Mouse (Mus musculus) neural tube, embryonic 15.5 days (tissue): ENCODE measurements around the gene Apbb2. TPM values are rescaled to one million over a fixed set of nuclear protein-coding genes. Genes with fewer than 3 reads are reported as not detected.
A peak's percentile ranks its signal among the peaks of the same experiment; 100 is the strongest.

Source experiments
- ATAC-seq: fragments of 200-750 bp; cut with Nextera tagmentation; 2 replicates; pipeline ENCODE4 v1.8.0; 2017; ENCODE audit warnings: mild to moderate bottlenecking, moderate TSS enrichment, moderate library complexity; ENCODE audit not compliant: low FRiP score
- H3K27ac ChIP-seq: fragments of 300-500 bp; sonication (generic); replicated peaks from 2 replicates; pipeline ENCODE4 v1.5.1; 2015; ENCODE audit warnings: mild to moderate bottlenecking, inconsistent platforms
- H3K27me3 ChIP-seq: fragments of 300-500 bp; sonication (generic); replicated peaks from 2 replicates; pipeline ENCODE4 v1.6.1; 2015; ENCODE audit warnings: inconsistent platforms
- H3K36me3 ChIP-seq: fragments of 300-500 bp; sonication (generic); 2 replicates; pipeline ENCODE4 v1.6.1; 2015; ENCODE audit warnings: inconsistent platforms
- H3K4me1 ChIP-seq: fragments of 300-500 bp; sonication (generic); 2 replicates; pipeline ENCODE4 v1.6.1; 2015; ENCODE audit warnings: inconsistent platforms
- H3K4me2 ChIP-seq: fragments of 300-500 bp; sonication (generic); 2 replicates; pipeline ENCODE4 v1.6.1; 2015; ENCODE audit warnings: inconsistent platforms, mild to moderate bottlenecking, moderate library complexity
- H3K4me3 ChIP-seq: fragments of 300-500 bp; sonication (generic); replicated peaks from 2 replicates; pipeline ENCODE4 v1.5.1; 2015; ENCODE audit warnings: mild to moderate bottlenecking, inconsistent platforms
- H3K9ac ChIP-seq: fragments of 300-500 bp; sonication (generic); replicated peaks from 2 replicates; pipeline ENCODE4 v1.6.1; 2015; ENCODE audit warnings: mild to moderate bottlenecking, inconsistent platforms
- H3K9me3 ChIP-seq: fragments of 300-500 bp; sonication (generic); replicated peaks from 2 replicates; pipeline ENCODE4 v1.6.1; 2016; ENCODE audit warnings: inconsistent platforms
- WGBS: fragments of 180-500 bp; shearing (Covaris S2); methylation state at CpG from one replicate; pipeline ENCODE4 v1.1.7; 2015; ENCODE audit warnings: mixed read lengths; 5-methylcytosine and 5-hydroxymethylcytosine counted together
- polyA plus RNA-seq: library from polyadenylated mRNA; unstranded; fragments of >200 nt; fragmentation: Nextera tagmentation; extraction: Ambion mirVana; gene quantifications from 2 replicates; pipeline ENCODE4 v1.2.1, GENCODE M21; 2015

The Apbb2 gene
- polyA plus RNA-seq, 1 experiment from 2014 or later: 118 TPM

- 82% methylated on average over 6 of the region's 6 CpGs for whole genome bisulfite sequencing
- no peak overlapping the region for H3K4me2 ChIP-seq
- H3K36me3 ChIP-seq: no peaks in the 10 kb centered on the region
- ATAC-seq: no peak
- H3K27ac ChIP-seq: no peak overlapping the region
- no peaks in the 10 kb centered on the region for H3K9me3 ChIP-seq
- no peak overlapping the region for H3K4me3 ChIP-seq
- no peak overlapping the region for H3K9ac ChIP-seq
- H3K4me1 ChIP-seq: peaks cover 40% of the 10 kb centered on the region
- H3K27me3 ChIP-seq: no peaks in the 10 kb centered on the region
These were observed 85.8 kb downstream of the Apbb2 start for GRCm38 (mm10) chr5:66532827-66533226.

DNA sequence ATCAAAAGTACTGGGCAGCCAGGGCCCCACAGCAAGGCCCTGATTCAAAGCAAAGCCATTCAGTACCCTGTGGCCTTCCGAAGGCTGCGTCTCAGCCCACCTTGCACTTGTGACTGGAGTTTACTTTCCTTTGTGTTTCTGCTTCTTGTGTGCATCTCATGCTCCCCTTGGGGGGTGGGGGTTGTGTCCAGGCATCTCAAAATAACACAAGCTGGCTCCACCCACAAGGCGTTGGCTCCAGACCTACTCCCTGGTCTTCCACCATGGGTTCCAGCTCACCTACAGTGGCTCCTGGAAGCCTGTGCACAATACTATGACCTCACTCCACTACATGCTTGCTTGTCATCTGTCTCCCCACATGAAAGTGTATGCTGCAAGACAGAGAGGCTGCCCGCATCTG, 88.2 kb downstream of the Apbb2 start:
- WGBS: 95% methylated on average over 4 of the region's 4 CpGs
- no peak for ATAC-seq
- no peaks in the 10 kb centered on the region for H3K27me3 ChIP-seq
- H3K4me2 ChIP-seq: no peak overlapping the region
- no peak overlapping the region for H3K9ac ChIP-seq
- no peaks in the 10 kb centered on the region for H3K9me3 ChIP-seq
- H3K4me3 ChIP-seq: no peak overlapping the region
- peaks cover 30% of the 10 kb centered on the region for H3K4me1 ChIP-seq
- no peaks in the 10 kb centered on the region for H3K36me3 ChIP-seq
- no peak overlapping the region for H3K27ac ChIP-seq

DNA sequence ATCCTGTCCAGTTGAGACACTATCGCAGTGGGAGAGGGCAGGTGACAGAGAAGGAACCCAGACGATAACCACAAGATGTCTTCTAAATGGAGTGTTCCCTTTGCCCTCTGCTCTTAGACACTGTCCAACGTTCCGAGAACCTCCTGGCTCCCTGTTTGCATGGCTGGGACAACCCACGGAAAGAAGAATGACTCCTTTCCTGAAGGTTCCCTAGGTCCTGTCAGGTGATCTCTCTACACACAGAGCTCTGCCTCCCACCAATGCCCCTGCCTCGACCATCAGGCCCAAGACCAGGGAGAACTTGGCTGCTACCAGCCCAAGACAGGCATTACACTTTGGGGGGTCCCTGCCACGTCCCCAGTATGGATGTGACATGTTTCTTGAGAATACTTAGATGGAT, 89.0 kb downstream of the Apbb2 start:
- Histone ChIP-seq H3K27ac (no peak overlapping the region), H3K4me1 (peaks cover 23% of the 10 kb centered on the region), H3K4me2 (no peak overlapping the region), H3K4me3 (no peak overlapping the region), H3K9ac (no peak overlapping the region), H3K9me3 (no peaks in the 10 kb centered on the region), H3K36me3 (no peaks in the 10 kb centered on the region), H3K27me3 (no peaks in the 10 kb centered on the region)
- ATAC-seq: no peak
- WGBS: 94% methylated on average over 7 of the region's 7 CpGs

DNA sequence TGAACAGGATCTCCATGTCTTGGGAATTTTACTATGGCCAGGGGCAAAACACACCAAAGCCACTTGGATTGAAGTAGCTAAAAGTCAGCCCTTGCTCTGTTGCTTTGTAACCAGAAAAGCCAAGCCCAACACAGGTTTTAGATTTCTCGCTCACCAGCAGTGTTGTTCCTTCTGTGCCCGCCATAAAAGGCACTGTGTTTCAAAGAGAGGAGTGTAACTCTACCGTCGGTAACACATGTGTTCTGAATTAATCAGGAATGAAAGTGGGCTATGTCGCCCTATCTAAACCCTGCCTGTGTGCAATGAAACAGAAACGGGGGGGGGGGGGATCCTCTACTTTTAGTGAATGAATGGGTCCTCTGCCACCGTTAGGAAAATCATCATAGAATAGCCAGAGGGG, 90.0 kb downstream of the Apbb2 start:
- Histone ChIP-seq H3K4me1 (peaks cover 29% of the 10 kb centered on the region), H3K9ac (no peak overlapping the region), H3K4me3 (no peak overlapping the region), H3K9me3 (no peaks in the 10 kb centered on the region), H3K36me3 (no peaks in the 10 kb centered on the region), H3K4me2 (no peak overlapping the region), H3K27me3 (no peaks in the 10 kb centered on the region), H3K27ac (no peak overlapping the region; the same call in 1 of the 2 replicates)
- no peak for ATAC-seq
- WGBS: 31% methylated on average over 7 of the region's 7 CpGs

- peak overlapping the region; percentile 56 for H3K27ac ChIP-seq
- no peak overlapping the region for H3K4me3 ChIP-seq
- no peak overlapping the region for H3K9ac ChIP-seq
- H3K4me2 ChIP-seq: no peak overlapping the region
- WGBS: 48% methylated on average over 8 of the region's 8 CpGs
- ATAC-seq: no peak
- no peaks in the 10 kb centered on the region for H3K36me3 ChIP-seq
- H3K27me3 ChIP-seq: no peaks in the 10 kb centered on the region
- H3K4me1 ChIP-seq: peaks cover 28% of the 10 kb centered on the region
- H3K9me3 ChIP-seq: no peaks in the 10 kb centered on the region
These were observed 91.5 kb downstream of the Apbb2 start for GRCm38 (mm10) chr5:66527090-66527489.

- 62% methylated on average over 4 of the region's 4 CpGs for WGBS
- Histone ChIP-seq H3K4me1 (peaks cover 30% of the 10 kb centered on the region), H3K36me3 (no peaks in the 10 kb centered on the region), H3K9ac (no peak overlapping the region), H3K4me3 (no peak overlapping the region), H3K27ac (no peak overlapping the region), H3K9me3 (no peaks in the 10 kb centered on the region), H3K4me2 (no peak overlapping the region), H3K27me3 (no peaks in the 10 kb centered on the region)
- ATAC-seq: no peak
These were observed 93.6 kb downstream of the Apbb2 start for GRCm38 (mm10) chr5:66525002-66525401.

DNA sequence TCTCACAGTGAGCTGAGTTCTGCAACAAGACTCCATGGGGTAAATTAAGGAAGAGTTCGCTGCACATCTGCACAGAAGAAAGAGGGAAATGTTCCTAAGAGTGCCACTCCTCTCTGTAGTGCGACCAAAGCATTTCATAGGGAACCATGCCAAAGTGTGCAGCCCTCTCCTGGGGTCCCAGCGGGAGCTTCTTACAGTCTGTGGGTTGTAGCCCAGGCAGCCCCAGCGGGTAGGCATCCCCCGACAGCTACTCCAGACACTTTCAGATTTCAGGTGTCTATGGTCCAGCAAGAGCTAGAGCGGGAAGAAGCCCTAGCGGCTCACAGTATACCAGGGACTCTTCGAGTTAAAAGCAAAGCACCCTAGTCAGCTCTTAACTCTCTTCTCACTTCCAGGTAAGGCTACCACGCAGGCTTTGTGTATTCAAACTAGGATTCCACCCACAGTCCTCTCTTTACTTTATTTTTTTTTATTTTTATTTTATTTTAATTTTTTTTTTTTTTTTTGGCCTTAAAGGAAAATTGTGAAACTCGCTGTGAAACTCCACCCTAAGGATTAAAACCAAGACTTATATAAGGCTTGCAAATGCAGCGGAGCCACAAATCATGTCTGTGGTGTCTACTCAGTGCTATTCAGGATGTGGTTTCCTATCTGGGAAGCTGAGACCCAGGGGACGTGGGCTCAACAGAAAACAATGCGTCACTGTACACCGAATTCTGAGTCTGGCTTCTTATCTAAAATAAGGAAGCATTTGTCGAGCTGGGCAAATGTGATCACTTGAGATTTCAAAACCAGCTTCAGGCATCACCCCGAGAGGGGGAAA, 94.7 kb downstream of the Apbb2 start:
- no peak overlapping the region for H3K4me3 ChIP-seq
- H3K36me3 ChIP-seq: no peaks in the 10 kb centered on the region
- H3K9me3 ChIP-seq: no peaks in the 10 kb centered on the region
- H3K27ac ChIP-seq: 0 out of 2 replicates have a peak overlapping the region, but pooled peaks have one; percentile 0
- H3K27me3 ChIP-seq: no peaks in the 10 kb centered on the region
- H3K9ac ChIP-seq: no peak overlapping the region
- H3K4me1 ChIP-seq: peaks cover 30% of the 10 kb centered on the region
- no peak for ATAC-seq
- 60% methylated on average over 16 of the region's 16 CpGs for WGBS
- no peak overlapping the region for H3K4me2 ChIP-seq

DNA sequence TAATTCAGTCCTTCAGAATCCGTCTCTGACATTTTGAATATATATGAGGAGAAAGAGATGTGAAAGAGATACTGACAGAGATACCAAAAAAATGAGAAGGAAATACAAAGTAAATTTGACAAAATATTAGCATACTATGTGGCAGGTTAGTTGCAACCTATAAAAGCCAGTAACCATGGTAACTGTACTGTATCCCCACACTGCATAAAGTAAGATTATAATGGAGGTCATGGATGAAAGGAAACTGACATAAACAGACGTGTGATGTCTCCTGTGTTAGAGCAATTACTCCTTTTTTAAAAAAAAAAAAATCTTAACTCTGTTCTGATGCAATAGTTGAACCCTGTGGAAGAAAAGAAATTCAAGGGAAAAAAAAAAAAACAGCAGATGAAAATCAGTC, 97.3 kb downstream of the Apbb2 start:
- no peak for ATAC-seq
- no peak overlapping the region for H3K27ac ChIP-seq
- no peaks in the 10 kb centered on the region for H3K36me3 ChIP-seq
- no peaks in the 10 kb centered on the region for H3K27me3 ChIP-seq
- H3K4me1 ChIP-seq: peaks cover 21% of the 10 kb centered on the region
- no peaks in the 10 kb centered on the region for H3K9me3 ChIP-seq
- no peak overlapping the region for H3K4me3 ChIP-seq
- no peak overlapping the region for H3K9ac ChIP-seq
- WGBS: 60% methylated on average over 2 of the region's 2 CpGs
- H3K4me2 ChIP-seq: no peak overlapping the region

GRCm38 (mm10) chr5:66519511-66519910, 99.1 kb downstream of the Apbb2 start:
- no peak overlapping the region for H3K9ac ChIP-seq
- ATAC-seq: no peak
- 0 out of 2 replicates have a peak overlapping the region, but pooled peaks have one; percentile 0 for H3K27ac ChIP-seq
- H3K4me1 ChIP-seq: peaks cover 18% of the 10 kb centered on the region
- no peak overlapping the region for H3K4me3 ChIP-seq
- no peaks in the 10 kb centered on the region for H3K27me3 ChIP-seq
- WGBS: 57% methylated on average over 5 of the region's 5 CpGs
- H3K9me3 ChIP-seq: no peaks in the 10 kb centered on the region
- H3K36me3 ChIP-seq: no peaks in the 10 kb centered on the region
- no peak overlapping the region for H3K4me2 ChIP-seq

DNA sequence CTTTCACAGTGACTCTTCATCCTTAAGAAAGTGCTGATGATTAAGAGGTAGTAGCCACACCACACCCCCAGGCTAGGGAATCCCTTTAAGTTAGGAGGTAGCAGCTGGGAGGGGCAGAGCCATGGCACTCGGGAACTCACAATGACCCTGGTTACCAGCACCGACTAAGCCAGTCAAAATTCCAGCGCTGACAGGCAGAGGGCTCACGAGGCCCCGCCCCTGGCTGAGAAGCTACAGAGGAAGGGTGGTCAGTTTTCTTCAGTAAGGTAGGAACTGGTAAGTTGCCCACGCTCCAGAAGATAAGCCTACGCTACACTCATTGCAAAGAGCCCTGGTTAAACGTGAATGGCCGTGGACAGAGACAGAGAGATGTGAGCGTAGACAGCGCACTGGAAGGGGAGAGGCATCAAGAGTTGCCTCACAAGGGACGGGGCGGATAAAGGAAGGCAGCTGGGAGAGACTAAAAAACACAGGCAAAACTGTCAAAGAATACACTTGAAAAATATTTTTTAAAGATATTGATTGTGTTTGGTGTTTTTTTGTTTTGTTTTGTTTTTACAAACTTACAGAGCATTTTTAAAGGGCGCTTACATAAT, 100.1 kb downstream of the Apbb2 start:
- Histone ChIP-seq H3K27me3 (no peaks in the 10 kb centered on the region), H3K27ac (no peak overlapping the region), H3K4me3 (no peak overlapping the region), H3K4me1 (peaks cover 9% of the 10 kb centered on the region), H3K4me2 (no peak overlapping the region), H3K9ac (no peak overlapping the region), H3K36me3 (no peaks in the 10 kb centered on the region), H3K9me3 (no peaks in the 10 kb centered on the region)
- ATAC-seq: no peak
- WGBS: 47% methylated on average over 14 of the region's 14 CpGs

- no peaks in the 10 kb centered on the region for H3K36me3 ChIP-seq
- H3K27me3 ChIP-seq: no peaks in the 10 kb centered on the region
- no peaks in the 10 kb centered on the region for H3K9me3 ChIP-seq
- no peak overlapping the region for H3K4me3 ChIP-seq
- WGBS: 59% methylated on average over 6 of the region's 6 CpGs
- H3K27ac ChIP-seq: no peak overlapping the region
- ATAC-seq: no peak
- peaks cover 7% of the 10 kb centered on the region; the same call in 1 of the 2 replicates for H3K4me1 ChIP-seq
- no peak overlapping the region for H3K4me2 ChIP-seq
- H3K9ac ChIP-seq: no peak overlapping the region
These were observed 101.1 kb downstream of the Apbb2 start for GRCm38 (mm10) chr5:66517503-66517902.

GRCm38 (mm10) chr5:66516311-66516710, 102.3 kb downstream of the Apbb2 start:
- no peaks in the 10 kb centered on the region for H3K36me3 ChIP-seq
- no peaks in the 10 kb centered on the region for H3K27me3 ChIP-seq
- no peak for ATAC-seq
- no peaks in the 10 kb centered on the region for H3K9me3 ChIP-seq
- no peak overlapping the region for H3K27ac ChIP-seq
- no peak overlapping the region for H3K9ac ChIP-seq
- no peak overlapping the region for H3K4me3 ChIP-seq
- WGBS: 92% methylated on average over 8 of the region's 8 CpGs
- H3K4me1 ChIP-seq: peaks cover 7% of the 10 kb centered on the region; the same call in 1 of the 2 replicates
- no peak overlapping the region for H3K4me2 ChIP-seq
